Mouse (Mus musculus) neural tube, embryonic 15.5 days (tissue): Measurements from ENCODE around the gene Cdhr5. TPM values are rescaled to one million over a fixed set of nuclear protein-coding genes. Genes with fewer than 3 reads are reported as not detected.

Source experiments
- ATAC-seq: fragments of 200-750 bp; cut with Nextera tagmentation; 2 replicates; pipeline ENCODE4 v1.8.0; 2017; ENCODE audit warnings: mild to moderate bottlenecking, moderate TSS enrichment, moderate library complexity; ENCODE audit not compliant: low FRiP score
- H3K27ac ChIP-seq: fragments of 300-500 bp; sonication (generic); replicated peaks from 2 replicates; pipeline ENCODE4 v1.5.1; 2015; ENCODE audit warnings: mild to moderate bottlenecking, inconsistent platforms
- H3K27me3 ChIP-seq: fragments of 300-500 bp; sonication (generic); replicated peaks from 2 replicates; pipeline ENCODE4 v1.6.1; 2015; ENCODE audit warnings: inconsistent platforms
- H3K36me3 ChIP-seq: fragments of 300-500 bp; sonication (generic); 2 replicates; pipeline ENCODE4 v1.6.1; 2015; ENCODE audit warnings: inconsistent platforms
- H3K4me1 ChIP-seq: fragments of 300-500 bp; sonication (generic); 2 replicates; pipeline ENCODE4 v1.6.1; 2015; ENCODE audit warnings: inconsistent platforms
- H3K4me2 ChIP-seq: fragments of 300-500 bp; sonication (generic); 2 replicates; pipeline ENCODE4 v1.6.1; 2015; ENCODE audit warnings: inconsistent platforms, mild to moderate bottlenecking, moderate library complexity
- H3K4me3 ChIP-seq: fragments of 300-500 bp; sonication (generic); replicated peaks from 2 replicates; pipeline ENCODE4 v1.5.1; 2015; ENCODE audit warnings: mild to moderate bottlenecking, inconsistent platforms
- H3K9ac ChIP-seq: fragments of 300-500 bp; sonication (generic); replicated peaks from 2 replicates; pipeline ENCODE4 v1.6.1; 2015; ENCODE audit warnings: mild to moderate bottlenecking, inconsistent platforms
- H3K9me3 ChIP-seq: fragments of 300-500 bp; sonication (generic); replicated peaks from 2 replicates; pipeline ENCODE4 v1.6.1; 2016; ENCODE audit warnings: inconsistent platforms
- WGBS: fragments of 180-500 bp; shearing (Covaris S2); methylation state at CpG from one replicate; pipeline ENCODE4 v1.1.7; 2015; ENCODE audit warnings: mixed read lengths; 5-methylcytosine and 5-hydroxymethylcytosine counted together
- microRNA counts: library from miRNA; unstranded; fragments of <30 nt; microRNA quantifications from one replicate; lab custom pipeline; 2016
- microRNA-seq: library from miRNA; unstranded; fragments of <30 nt; microRNA quantifications from one replicate; pipeline ENCODE4, GENCODE M21; 2017
- polyA plus RNA-seq: library from polyadenylated mRNA; unstranded; fragments of >200 nt; fragmentation: Nextera tagmentation; extraction: Ambion mirVana; gene quantifications from 2 replicates; pipeline ENCODE4 v1.2.1, GENCODE M21; 2015

Cdhr5 gene
- polyA plus RNA-seq, 1 experiment from 2014 or later = not detected

GRCm38 (mm10) chr7:141219558-141220099 is 57.0 kb downstream of the Cdhr5 start:
- Histone ChIP-seq H3K4me1 (peaks cover 42% of the 10 kb centered on the region), H3K4me2 (no peak overlapping the region), H3K9ac (no peak overlapping the region), H3K4me3 (no peak overlapping the region), H3K27ac (no peak overlapping the region), H3K27me3 (no peaks in the 10 kb centered on the region), H3K36me3 (0 out of 2 replicates have a peak, but pooled peaks cover 4% of the 10 kb centered on the region), H3K9me3 (no peaks in the 10 kb centered on the region)
- ATAC-seq = no peak
- 96% methylated on average over 1 of the region's 1 CpGs for WGBS

MicroRNA genes within 50 kb of the gene (microRNA counts, 519-probe panel; counts per million panel counts)
- microRNA mmu-miR-210 (lab: Ali Mortazavi, UCI) = 2,819 counts per million, percentile 67 among the panel's probes with 10 or more counts

Small RNA genes within 50 kb of the gene (microRNA-seq; reads per million reads assigned to microRNA genes)
- 161 reads per million, percentile 59 among the genes with 10 or more reads in this experiment for gene Mir210

Other genes with a start within 250 kb of the Cdhr5 start
- not detected in 2 replicates for gene Gm17387, start 247.7 kb downstream of the Cdhr5 start, polyA plus RNA-seq
- gene B4galnt4, start 215.7 kb downstream of the Cdhr5 start, polyA plus RNA-seq = 39.3 and 51.2 TPM in 2 replicates
- 0.18 and 8.4 TPM in 2 replicates for gene Pkp3, start 198.6 kb downstream of the Cdhr5 start, polyA plus RNA-seq
- gene Sigirr, start 176.2 kb downstream of the Cdhr5 start, polyA plus RNA-seq = 3.3 and 7.8 TPM in 2 replicates
- 0.60 and 1.4 TPM in 2 replicates for gene Ano9, start 159.0 kb downstream of the Cdhr5 start, polyA plus RNA-seq
- gene Ptdss2, start 154.4 kb downstream of the Cdhr5 start, polyA plus RNA-seq = 83.2 and 86.7 TPM in 2 replicates
- 50.0 and 69.8 TPM in 2 replicates for gene Rnh1, start 103.9 kb downstream of the Cdhr5 start, polyA plus RNA-seq
- 166 and 188 TPM in 2 replicates for gene Hras, start 82.8 kb downstream of the Cdhr5 start, polyA plus RNA-seq
- gene Lrrc56, start 82.6 kb downstream of the Cdhr5 start, polyA plus RNA-seq = 9.0 and 9.1 TPM in 2 replicates
- gene Lmntd2, start 62.7 kb downstream of the Cdhr5 start, polyA plus RNA-seq = 0.35 and 1.6 TPM in 2 replicates
- gene Rassf7, start 60.9 kb downstream of the Cdhr5 start, polyA plus RNA-seq = 24.1 and 28.1 TPM in 2 replicates
- gene Phrf1, start 48.0 kb downstream of the Cdhr5 start, polyA plus RNA-seq = 54.9 and 60.2 TPM in 2 replicates
- 2.6 and 7.8 TPM in 2 replicates for gene Irf7, start 10.3 kb downstream of the Cdhr5 start, polyA plus RNA-seq
- 5.4 and 11.0 TPM in 2 replicates for gene Sct, start 2.3 kb upstream of the Cdhr5 start, polyA plus RNA-seq
- 0.87 and 1.3 TPM in 2 replicates for gene Drd4, start 15.2 kb upstream of the Cdhr5 start, polyA plus RNA-seq
- 178 and 200 TPM in 2 replicates for gene Deaf1, start 50.9 kb upstream of the Cdhr5 start, polyA plus RNA-seq
- 50.5 and 55.8 TPM in 2 replicates for gene Tmem80, start 51.0 kb upstream of the Cdhr5 start, polyA plus RNA-seq
- 0.23 and 10.7 TPM in 2 replicates for gene Eps8l2, start 62.1 kb upstream of the Cdhr5 start, polyA plus RNA-seq
- gene Taldo1, start 115.4 kb upstream of the Cdhr5 start, polyA plus RNA-seq = 269 and 298 TPM in 2 replicates
- 49.3 and 50.4 TPM in 2 replicates for gene Gatd1, start 137.3 kb upstream of the Cdhr5 start, polyA plus RNA-seq
- gene Cend1, start 152.7 kb upstream of the Cdhr5 start, polyA plus RNA-seq = 185 and 208 TPM in 2 replicates
- 76.7 and 88.8 TPM in 2 replicates for gene Slc25a22, start 161.1 kb upstream of the Cdhr5 start, polyA plus RNA-seq
- gene Pidd1, start 167.2 kb upstream of the Cdhr5 start, polyA plus RNA-seq = 2.7 and 5.0 TPM in 2 replicates
- 743 and 829 TPM in 2 replicates for gene Rplp2, start 170.6 kb upstream of the Cdhr5 start, polyA plus RNA-seq
- gene Pnpla2, start 178.4 kb upstream of the Cdhr5 start, polyA plus RNA-seq = 17.2 and 25.7 TPM in 2 replicates
- 7.1 and 9.6 TPM in 2 replicates for gene Cracr2b, start 184.3 kb upstream of the Cdhr5 start, polyA plus RNA-seq
- gene Cd151, start 190.6 kb upstream of the Cdhr5 start, polyA plus RNA-seq = 23.7 and 25.1 TPM in 2 replicates
- gene Polr2l, start 198.3 kb upstream of the Cdhr5 start, polyA plus RNA-seq = 85.3 and 89.8 TPM in 2 replicates
- gene Tspan4, start 198.5 kb upstream of the Cdhr5 start, polyA plus RNA-seq = 73.0 and 77.3 TPM in 2 replicates